Mouse (Mus musculus) neural tube, embryonic 14.5 days (tissue): ENCODE measurements around the gene Pheta2. TPM values are rescaled to one million over a fixed set of nuclear protein-coding genes. Genes with fewer than 3 reads are reported as not detected.

Experiments used
- ATAC-seq: fragments of 200-750 bp; cut with Nextera tagmentation; 2 replicates; pipeline ENCODE4 v1.8.0; 2017; ENCODE audit warnings: low read depth, mild to moderate bottlenecking, moderate TSS enrichment, moderate library complexity
- H3K27ac ChIP-seq: fragments of 300-500 bp; sonication (generic); 2 replicates; pipeline ENCODE4 v1.5.1; 2014; ENCODE audit warnings: low read depth, mild to moderate bottlenecking, control low read depth, low read length, moderate library complexity, mixed read lengths
- H3K27me3 ChIP-seq: fragments of 300-500 bp; sonication (generic); 2 replicates; pipeline ENCODE4 v1.6.1; 2014; ENCODE audit warnings: low read length; ENCODE audit not compliant: control insufficient read depth, insufficient read depth
- H3K36me3 ChIP-seq: fragments of 300-500 bp; sonication (generic); 2 replicates; pipeline ENCODE4 v1.6.1; 2014; ENCODE audit warnings: low read length, mixed read lengths; ENCODE audit not compliant: control insufficient read depth, insufficient read depth
- H3K4me1 ChIP-seq: fragments of 300-500 bp; sonication (generic); 2 replicates; pipeline ENCODE4 v1.6.1; 2014; ENCODE audit warnings: low read length; ENCODE audit not compliant: control insufficient read depth, insufficient read depth
- H3K4me2 ChIP-seq: fragments of 300-500 bp; sonication (generic); 2 replicates; pipeline ENCODE4 v1.6.1; 2014; ENCODE audit warnings: mild to moderate bottlenecking, low read depth, low read length, control low read depth
- H3K4me3 ChIP-seq: fragments of 300-500 bp; sonication (generic); 2 replicates; pipeline ENCODE4 v1.5.1; 2014; ENCODE audit warnings: low read depth, low read length, control low read depth, mixed read lengths
- H3K9ac ChIP-seq: fragments of 300-500 bp; sonication (generic); replicated peaks from 2 replicates; pipeline ENCODE4 v1.6.1; 2014; ENCODE audit warnings: low read depth, mild to moderate bottlenecking, control low read depth, low read length, mixed read lengths
- H3K9me3 ChIP-seq: fragments of 300-500 bp; sonication (generic); 2 replicates; pipeline ENCODE4 v1.6.1; 2016; ENCODE audit warnings: low read length; ENCODE audit not compliant: control insufficient read depth
- WGBS: fragments of 180-500 bp; shearing (Covaris S2); extraction: QIAGEN DNeasy Blood & Tissue Kit; methylation state at CpG from one replicate; pipeline ENCODE4 v1.1.7; 2014; 5-methylcytosine and 5-hydroxymethylcytosine counted together
- polyA plus RNA-seq: library from polyadenylated mRNA; unstranded; fragments of >200 nt; fragmentation: Nextera tagmentation; extraction: Ambion mirVana; gene quantifications from 2 replicates; pipeline ENCODE4 v1.2.1, GENCODE M21; 2014

The Pheta2 gene
- polyA plus RNA-seq, 1 experiment from 2014 or later = 0.87 TPM

GRCm38 (mm10) chr15:82341036-82341501 is 2.3 kb downstream of the Pheta2 start:
- no peak for ATAC-seq
- no peak overlapping the region; the same call in 1 of the 2 replicates for H3K27ac ChIP-seq

GRCm38 (mm10) chr15:82341675-82342542 is 3.2 kb downstream of the Pheta2 start:
- Histone ChIP-seq H3K9me3 (no peaks in the 10 kb centered on the region), H3K4me3 (no peak overlapping the region), H3K27me3 (peaks cover 8% of the 10 kb centered on the region), H3K9ac (no peak overlapping the region), H3K4me1 (peaks cover 23% of the 10 kb centered on the region), H3K36me3 (no peaks in the 10 kb centered on the region), H3K27ac (no peak overlapping the region), H3K4me2 (peak overlapping the region; percentile 46; the same call in 1 of the 2 replicates)
- WGBS = 70% methylated on average over 15 of the region's 15 CpGs
- ATAC-seq = no peak

More at GRCm38 (mm10) chr15:82341036-82341501, 2.3 kb downstream of the Pheta2 start:
- Histone ChIP-seq H3K27me3 (peaks cover 8% of the 10 kb centered on the region), H3K9me3 (no peaks in the 10 kb centered on the region), H3K4me1 (peaks cover 18% of the 10 kb centered on the region; the same call in 1 of the 2 replicates), H3K4me2 (peak overlapping the region; percentile 46), H3K36me3 (no peaks in the 10 kb centered on the region), H3K4me3 (peak overlapping the region; percentile 21; the same call in 1 of the 2 replicates), H3K9ac (peak overlapping the region; percentile 46)
- WGBS = 4% methylated on average over 40 of the region's 40 CpGs

- H3K27ac ChIP-seq = no peak overlapping the region
- no peaks in the 10 kb centered on the region for H3K36me3 ChIP-seq
- H3K9me3 ChIP-seq = no peaks in the 10 kb centered on the region
- peaks cover 29% of the 10 kb centered on the region for H3K4me1 ChIP-seq
- H3K4me3 ChIP-seq = no peak overlapping the region
- no peak overlapping the region for H3K4me2 ChIP-seq
- no peak for ATAC-seq
- WGBS = 83% methylated on average over 5 of the region's 5 CpGs
- H3K9ac ChIP-seq = no peak overlapping the region
- H3K27me3 ChIP-seq = peaks cover 8% of the 10 kb centered on the region
Observed at GRCm38 (mm10) chr15:82342543-82342935, 3.8 kb downstream of the Pheta2 start.

- Histone ChIP-seq H3K27me3 (peaks cover 8% of the 10 kb centered on the region), H3K4me3 (no peak overlapping the region), H3K27ac (no peak overlapping the region), H3K9ac (no peak overlapping the region), H3K36me3 (peaks cover 8% of the 10 kb centered on the region; the same call in 1 of the 2 replicates), H3K9me3 (no peaks in the 10 kb centered on the region), H3K4me2 (no peak overlapping the region), H3K4me1 (peaks cover 23% of the 10 kb centered on the region)
- no peak for ATAC-seq
- WGBS = 89% methylated on average over 27 of the region's 27 CpGs
Observed at GRCm38 (mm10) chr15:82343368-82344287, 4.9 kb downstream of the Pheta2 start.

- H3K4me3 ChIP-seq = no peak overlapping the region
- H3K27ac ChIP-seq = no peak overlapping the region
- no peak for ATAC-seq
- H3K9ac ChIP-seq = no peak overlapping the region
- H3K27me3 ChIP-seq = peaks cover 8% of the 10 kb centered on the region
- H3K36me3 ChIP-seq = peaks cover 19% of the 10 kb centered on the region; the same call in 1 of the 2 replicates
- H3K4me2 ChIP-seq = no peak overlapping the region
- peaks cover 20% of the 10 kb centered on the region for H3K4me1 ChIP-seq
- WGBS = 94% methylated on average over 6 of the region's 6 CpGs
- no peaks in the 10 kb centered on the region for H3K9me3 ChIP-seq
Observed at GRCm38 (mm10) chr15:82344971-82345370, 6.2 kb downstream of the Pheta2 start.

GRCm38 (mm10) chr15:82345820-82346470 is 7.2 kb downstream of the Pheta2 start:
- Histone ChIP-seq H3K4me2 (peak overlapping the region; percentile 96), H3K36me3 (peaks cover 28% of the 10 kb centered on the region), H3K27me3 (0 out of 2 replicates have a peak, but pooled peaks cover 2% of the 10 kb centered on the region), H3K9ac (peak overlapping the region; percentile 71), H3K4me3 (peak overlapping the region; percentile 64), H3K4me1 (peaks cover 19% of the 10 kb centered on the region), H3K27ac (peak overlapping the region; percentile 87), H3K9me3 (no peaks in the 10 kb centered on the region)
- WGBS = under 1% methylated on average over 51 of the region's 51 CpGs
- peak; percentile 98 for ATAC-seq

GRCm38 (mm10) chr15:82346580-82347302 is 8.0 kb downstream of the Pheta2 start:
- Histone ChIP-seq H3K36me3 (peaks cover 29% of the 10 kb centered on the region), H3K9me3 (no peaks in the 10 kb centered on the region), H3K4me2 (peak overlapping the region; percentile 96), H3K4me1 (peaks cover 13% of the 10 kb centered on the region), H3K27ac (peak overlapping the region; percentile 87), H3K4me3 (peak overlapping the region; percentile 64), H3K27me3 (no peaks in the 10 kb centered on the region), H3K9ac (peak overlapping the region; percentile 71)
- ATAC-seq = no peak; the same call in 1 of the 2 replicates
- 64% methylated on average over 14 of the region's 14 CpGs for WGBS

GRCm38 (mm10) chr15:82347303-82347676 is 8.5 kb downstream of the Pheta2 start:
- Histone ChIP-seq H3K9me3 (no peaks in the 10 kb centered on the region), H3K4me2 (peak overlapping the region; percentile 96), H3K4me3 (peak overlapping the region; percentile 64), H3K27ac (no peak overlapping the region), H3K27me3 (no peaks in the 10 kb centered on the region), H3K9ac (0 out of 2 replicates have a peak overlapping the region, but pooled peaks have one; percentile 71), H3K4me1 (peaks cover 13% of the 10 kb centered on the region), H3K36me3 (peaks cover 29% of the 10 kb centered on the region)
- no peak for ATAC-seq
- WGBS = 83% methylated on average over 4 of the region's 4 CpGs
